Mouse (Mus musculus) cerebral cortex, adult 2 months (tissue): ENCODE data around the gene Kcnh2.

Experiments used
- WGBS: fragments of 180-500 bp; shearing (Covaris S2); methylation state at CpG from one replicate; pipeline ENCODE4 v1.1.7; 2018; 5-methylcytosine and 5-hydroxymethylcytosine counted together

Kcnh2 gene

DNA sequence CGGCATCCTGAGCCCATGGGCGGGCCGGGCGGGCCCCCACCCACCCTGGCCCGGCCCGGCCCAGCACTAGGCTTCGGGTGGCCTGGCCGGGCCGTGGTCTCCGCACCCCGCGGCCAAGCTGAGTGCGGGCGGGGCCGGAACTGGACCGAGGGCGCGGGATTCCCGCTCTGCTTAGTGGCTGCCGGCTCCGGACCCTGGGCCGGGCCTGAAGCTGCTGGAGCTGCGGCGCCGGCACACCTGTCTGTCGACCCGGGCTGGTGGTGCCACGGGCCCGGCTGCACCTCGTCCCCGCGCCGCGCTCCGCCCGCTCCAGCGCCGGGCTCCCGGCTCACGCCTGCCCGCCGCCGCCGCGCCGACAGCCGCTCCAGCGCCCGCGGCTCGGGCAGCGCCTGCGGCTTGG lies at the start of gene Kcnh2:
Kcnh2 (minus strand) TSS at position 327 of the 400 bp plus-strand sequence.
- WGBS: under 1% methylated on average over 53 of the region's 53 CpGs

DNA sequence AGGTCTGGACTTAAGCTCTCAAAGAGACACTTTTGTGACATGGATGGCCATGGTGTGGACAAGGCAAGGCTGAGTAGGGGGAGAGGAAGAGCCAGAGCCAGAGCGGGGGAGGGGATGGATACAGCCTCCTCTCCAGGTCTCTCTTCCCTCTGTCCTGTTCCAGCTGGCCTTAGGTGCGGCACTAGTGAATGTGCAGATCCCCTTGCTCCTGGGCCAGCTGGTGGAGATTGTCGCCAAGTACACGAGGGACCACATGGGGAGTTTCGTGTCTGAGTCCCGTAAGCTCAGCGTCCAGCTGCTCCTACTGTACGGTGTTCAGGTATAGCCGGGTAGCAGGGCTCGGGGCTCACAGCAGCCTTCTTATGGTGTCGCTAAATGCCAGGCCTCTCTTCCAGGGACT lies 49.0 kb upstream of the Kcnh2 start:
- 90% methylated on average over 11 of the region's 11 CpGs for WGBS

DNA sequence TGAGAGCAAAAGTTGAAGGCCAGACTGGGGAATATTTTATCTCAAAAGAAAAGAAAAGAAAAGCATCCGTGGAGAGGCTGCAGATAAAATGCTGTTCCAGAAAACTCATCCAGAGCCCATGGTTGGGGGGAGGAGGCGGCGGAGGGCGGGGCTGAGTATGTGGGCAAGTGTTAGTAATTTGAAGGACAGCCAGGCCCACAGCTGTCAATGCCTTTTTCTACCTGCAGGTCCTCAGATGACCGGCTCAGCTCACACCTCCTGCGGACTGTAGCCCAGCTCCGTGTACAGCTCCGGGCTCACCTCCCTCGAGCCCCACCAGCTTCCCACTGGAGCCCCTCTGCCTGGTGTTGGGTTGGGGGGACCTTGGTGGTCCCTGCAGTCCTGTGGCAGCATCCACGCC lies 48.3 kb upstream of the Kcnh2 start:
- 80% methylated on average over 10 of the region's 10 CpGs for WGBS

DNA sequence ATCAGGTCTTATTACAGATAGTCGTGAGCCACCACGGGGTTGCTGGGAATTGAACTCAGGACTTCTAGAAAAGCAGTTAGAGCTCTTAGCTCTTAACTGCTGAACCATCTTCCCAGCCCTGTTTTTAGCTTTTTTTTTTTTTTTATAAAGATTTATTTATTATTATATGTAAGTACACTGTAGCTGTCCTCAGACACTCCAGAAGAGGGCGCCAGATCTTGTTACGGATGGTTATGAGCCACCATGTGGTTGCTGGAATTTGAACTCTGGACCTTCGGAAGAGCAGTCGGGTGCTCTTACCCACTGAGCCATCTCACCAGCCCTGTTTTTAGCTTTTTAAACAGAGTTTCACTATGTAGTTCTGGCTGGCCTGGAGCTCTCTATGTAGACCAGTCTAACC lies 44.9 kb upstream of the Kcnh2 start:
- WGBS: 90% methylated on average over 6 of the region's 6 CpGs

DNA sequence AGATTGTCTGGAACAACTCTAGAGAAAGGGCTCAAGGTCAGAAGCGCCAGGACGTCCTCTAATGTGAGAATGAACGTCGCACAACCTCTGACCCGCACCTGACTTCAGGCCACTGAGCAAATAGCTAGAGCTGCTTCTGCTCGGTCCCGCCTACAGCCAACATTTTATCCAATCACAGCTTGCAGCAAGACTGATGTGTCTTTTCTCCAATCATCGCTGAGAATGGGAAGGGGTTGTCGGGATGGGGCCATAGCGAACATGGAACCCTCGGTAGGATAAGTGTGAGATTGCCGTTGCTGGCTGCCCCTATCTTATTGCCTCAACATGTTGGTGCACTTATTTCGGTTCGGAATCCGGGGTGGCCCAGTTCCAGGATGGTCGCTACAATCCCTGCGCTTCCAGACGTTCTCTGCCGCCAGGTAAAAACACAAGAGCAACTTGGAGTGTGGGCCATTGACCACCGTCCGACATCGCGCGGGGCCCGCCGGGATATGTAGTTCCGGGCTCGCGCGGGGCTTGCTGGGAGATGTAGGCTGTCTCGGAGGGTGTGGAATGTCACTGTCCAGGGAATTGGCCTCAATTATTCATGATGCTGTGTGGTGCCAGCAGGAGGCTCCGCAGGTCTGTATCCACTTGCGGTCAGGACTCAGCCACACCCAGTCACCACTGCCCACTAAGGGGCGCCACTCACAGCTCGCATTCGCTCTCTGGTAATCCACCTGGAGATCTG lies 42.9 kb upstream of the Kcnh2 start:
- WGBS: under 1% methylated on average over 36 of the region's 36 CpGs

DNA sequence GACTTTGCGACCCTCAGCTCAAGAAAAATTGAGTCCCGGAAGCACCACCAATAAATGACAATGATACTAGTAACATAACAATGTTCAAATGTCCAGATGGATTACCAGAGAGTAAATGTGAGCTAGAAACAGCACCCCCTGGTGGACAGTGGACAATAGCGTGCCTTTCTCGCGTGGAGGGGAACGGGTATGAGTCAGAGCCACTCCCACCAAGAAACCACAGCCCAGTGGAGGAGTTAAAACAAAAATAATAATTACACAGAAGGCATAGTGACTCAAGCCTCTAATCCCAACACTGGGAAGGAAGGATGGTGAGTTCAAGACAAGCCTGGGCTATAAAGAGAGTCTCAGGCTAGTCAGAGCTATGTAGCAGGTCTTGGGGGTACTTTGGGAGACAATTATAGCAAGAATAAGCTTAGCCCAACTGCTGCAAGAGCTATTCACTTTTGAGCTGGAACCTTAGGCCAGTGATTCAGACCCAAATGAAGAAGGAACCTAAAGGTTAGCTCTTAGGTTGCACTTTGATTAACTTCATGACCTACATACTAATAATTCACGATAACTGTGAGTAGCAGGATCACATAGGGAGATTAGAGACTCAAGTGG lies 42.1 kb upstream of the Kcnh2 start, which contains the start of gene Abcb8:
Abcb8 (plus strand) TSS at position 272 of the 606 bp plus-strand sequence.
- 24% methylated on average over 7 of the region's 7 CpGs for WGBS

DNA sequence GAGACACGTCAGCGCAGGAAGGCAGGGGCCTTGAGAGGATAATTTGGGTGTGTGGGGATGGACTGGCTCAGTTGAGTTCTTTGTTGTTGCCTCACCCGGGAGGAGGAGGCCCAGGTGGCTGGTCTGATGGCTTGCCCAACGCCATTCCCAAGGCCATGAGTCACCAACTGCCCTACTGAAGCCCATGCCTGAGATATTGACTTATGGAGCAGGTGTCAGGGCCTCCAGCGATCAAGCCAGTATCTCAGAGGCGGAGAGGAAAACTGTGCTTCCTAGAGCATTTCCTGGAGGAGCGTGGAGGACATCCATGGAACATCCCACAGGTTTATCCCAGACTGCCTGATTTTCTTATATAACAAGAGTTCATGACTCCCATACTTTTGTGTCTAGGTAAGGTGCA lies 41.3 kb upstream of the Kcnh2 start:
- WGBS: 81% methylated on average over 7 of the region's 7 CpGs

DNA sequence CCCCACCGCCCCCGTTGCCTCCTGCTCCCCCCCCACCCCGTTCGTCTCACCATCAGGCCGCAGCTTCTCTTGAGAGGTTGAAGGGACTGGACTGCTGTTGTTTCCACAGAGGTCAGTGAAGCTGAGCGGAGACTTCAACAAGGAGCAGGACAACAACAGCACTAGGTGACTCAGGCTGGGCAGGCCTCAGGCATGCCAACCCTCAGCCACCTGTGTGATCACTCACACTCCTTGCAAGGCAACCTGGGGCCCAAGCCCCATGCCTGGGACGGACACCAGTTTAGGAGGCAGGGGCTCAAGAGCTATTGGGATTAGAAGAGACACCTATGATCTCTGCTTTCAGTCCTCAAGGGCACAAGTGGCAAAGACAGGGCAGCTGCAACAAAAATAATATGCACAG lies 40.5 kb upstream of the Kcnh2 start, which contains the start of gene Atg9b:
Atg9b (minus strand) TSS at position 280 of the 400 bp plus-strand sequence.
- 90% methylated on average over 7 of the region's 7 CpGs for WGBS

DNA sequence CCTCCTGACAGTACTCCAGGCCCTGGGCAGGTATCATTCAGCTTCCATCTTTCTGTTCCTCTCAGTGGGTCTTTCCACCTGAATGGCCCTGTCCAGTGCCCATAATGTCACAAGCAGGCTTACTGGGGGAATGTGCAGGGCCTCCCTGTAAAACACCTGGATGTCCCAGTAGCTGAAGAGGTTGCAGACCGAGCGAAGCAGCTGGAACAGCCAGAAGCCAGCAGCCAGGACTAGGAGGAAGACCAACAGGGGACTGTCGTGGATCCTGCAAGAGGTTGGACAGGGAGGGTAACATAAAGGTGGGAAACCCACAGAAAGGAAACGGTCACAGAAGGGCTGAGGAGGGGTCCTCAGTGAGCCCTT lies 38.2 kb upstream of the Kcnh2 start:
- 93% methylated on average over 4 of the region's 4 CpGs for WGBS

DNA sequence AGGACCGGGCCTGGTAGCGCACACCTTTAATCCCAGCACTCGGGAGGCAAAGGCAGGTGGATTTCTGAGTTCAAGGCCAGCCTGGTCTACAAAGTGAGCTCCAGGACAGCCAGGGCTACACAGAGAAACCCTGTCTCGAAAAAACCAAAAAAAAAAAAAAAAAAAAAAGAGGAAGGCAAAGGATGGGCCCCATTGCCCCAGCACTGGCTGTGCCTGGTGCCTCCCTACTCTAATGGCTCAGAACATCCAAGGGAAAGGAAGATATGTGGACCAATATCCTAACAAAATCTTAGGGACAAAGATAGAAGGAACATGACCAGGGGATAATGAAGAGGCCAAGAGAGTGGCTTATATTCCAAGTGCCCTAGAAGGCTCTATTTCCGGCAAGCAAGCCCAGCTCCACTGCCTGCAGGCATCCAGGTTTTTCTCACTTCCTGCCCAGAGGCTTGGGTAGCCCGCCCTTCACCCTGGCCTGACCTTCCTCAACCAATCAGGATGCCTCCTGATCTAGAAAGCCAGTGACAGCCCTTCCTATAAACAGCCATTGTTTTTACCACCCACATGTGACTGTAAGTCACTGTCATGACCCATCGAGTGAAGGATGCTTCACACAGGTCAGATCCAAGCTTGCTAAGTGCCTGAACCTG lies 37.7 kb upstream of the Kcnh2 start:
- 74% methylated on average over 7 of the region's 7 CpGs for WGBS

DNA sequence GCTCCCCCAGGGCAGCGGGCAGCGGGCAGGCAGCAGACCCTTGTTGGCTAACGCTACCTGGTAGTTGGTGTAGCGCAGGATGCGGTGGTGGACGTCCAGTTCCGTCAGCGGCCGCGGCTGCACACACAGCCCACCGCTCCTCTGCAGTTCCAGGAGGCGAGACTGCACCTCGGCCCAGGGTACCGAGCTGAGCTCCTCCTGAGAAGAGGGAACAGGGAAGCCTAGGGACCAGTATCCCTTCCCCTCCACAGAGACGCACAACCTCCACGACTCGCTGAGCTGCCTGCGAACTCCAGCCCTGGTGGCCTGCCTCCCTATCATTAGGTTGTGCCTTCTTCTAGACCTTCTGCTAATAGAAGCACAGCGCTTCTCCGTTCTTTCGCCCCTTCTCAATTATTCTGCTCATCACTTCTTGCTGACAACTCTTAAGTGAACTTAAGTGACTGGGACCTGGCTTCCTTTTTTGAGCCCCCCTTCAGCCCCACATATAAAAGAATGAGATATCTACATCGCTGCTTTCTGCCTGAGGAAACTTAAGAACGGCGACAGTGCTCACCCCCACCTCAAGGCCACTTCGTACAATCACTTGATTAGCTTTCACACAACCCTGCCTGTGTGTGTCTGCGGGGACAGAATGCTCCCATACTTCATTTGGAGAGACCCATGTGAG lies 37.0 kb upstream of the Kcnh2 start:
- WGBS: 35% methylated on average over 26 of the region's 26 CpGs

DNA sequence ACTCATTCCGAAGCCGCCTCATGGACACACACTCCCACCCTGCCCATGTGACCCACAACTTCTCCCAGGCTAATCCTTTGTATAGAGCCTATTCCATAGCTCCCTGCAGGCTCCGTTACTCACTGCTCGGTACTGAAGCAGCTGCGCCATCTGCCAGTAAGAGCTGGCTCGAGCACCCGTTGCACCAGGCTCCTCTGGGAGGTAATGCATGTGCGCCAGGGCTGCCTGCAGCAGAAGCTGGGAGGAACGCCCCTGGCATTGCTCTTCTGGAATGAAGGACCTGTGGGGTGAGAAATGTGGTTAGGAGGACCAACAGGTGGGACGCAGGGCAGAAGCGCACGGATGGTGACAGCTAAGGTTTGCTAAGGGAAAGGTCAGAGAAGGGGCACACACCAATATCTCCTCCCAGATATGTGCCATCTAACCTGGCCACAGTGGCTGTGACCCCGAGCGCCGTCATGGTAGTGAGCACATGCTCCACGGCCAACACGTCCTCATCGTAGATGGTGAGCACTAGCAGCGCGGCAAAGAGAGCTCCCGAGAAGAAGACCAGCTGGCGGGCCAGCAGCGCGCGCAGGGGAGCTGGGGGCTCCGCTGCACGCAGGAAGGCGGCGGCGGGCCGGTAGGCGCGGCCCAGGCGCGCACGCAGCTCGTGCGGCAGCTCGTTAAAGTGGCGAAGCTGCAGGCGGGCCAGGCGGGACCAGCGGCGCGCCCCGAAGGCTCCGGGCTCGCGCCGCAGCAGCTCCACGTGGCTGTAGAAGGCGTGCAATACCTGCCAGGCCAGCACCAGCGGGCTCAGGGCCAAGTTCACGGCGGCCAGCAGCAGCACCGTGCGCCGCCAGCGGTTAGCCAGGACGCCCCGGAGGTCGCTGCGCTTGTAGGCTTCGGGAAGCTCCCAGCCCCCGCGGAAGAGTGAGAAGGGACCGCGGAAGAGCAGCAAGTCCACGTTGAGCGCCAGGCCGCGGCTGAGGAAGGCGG lies 36.1 kb upstream of the Kcnh2 start:
- 1% methylated on average over 73 of the region's 73 CpGs for WGBS

DNA sequence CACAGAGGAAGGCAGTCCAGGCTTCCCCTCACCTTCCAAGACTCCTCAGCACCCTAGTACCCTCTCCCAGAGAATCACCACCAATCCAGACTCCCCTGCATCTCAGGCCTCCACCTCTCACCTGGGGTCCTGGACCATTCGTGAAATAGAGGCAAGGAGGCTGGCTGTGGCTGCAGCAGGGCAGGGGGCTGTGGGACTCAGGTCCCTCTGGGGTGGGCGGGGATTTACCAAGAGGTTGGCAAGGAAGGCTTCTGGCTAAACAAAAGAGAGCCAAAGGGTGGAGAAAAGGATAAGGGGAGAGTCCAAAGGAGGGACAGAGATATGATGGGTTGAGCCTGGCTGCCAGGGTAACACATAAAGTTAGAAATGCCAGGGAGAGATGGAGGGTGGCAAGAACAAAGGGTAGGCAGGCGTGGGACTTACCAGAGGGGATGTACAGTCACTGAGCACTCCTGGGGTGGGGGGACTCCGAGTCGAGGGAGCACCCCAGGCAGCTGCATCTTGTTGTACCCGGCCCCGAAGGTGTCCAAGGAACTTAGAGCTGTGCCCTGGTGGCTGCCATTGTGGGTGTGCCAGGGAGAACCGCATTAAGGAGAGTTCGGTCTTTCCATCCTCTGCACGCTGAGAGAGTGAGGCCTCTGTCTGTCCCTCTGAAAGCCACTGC lies 34.6 kb upstream of the Kcnh2 start:
- 81% methylated on average over 10 of the region's 10 CpGs for WGBS

DNA sequence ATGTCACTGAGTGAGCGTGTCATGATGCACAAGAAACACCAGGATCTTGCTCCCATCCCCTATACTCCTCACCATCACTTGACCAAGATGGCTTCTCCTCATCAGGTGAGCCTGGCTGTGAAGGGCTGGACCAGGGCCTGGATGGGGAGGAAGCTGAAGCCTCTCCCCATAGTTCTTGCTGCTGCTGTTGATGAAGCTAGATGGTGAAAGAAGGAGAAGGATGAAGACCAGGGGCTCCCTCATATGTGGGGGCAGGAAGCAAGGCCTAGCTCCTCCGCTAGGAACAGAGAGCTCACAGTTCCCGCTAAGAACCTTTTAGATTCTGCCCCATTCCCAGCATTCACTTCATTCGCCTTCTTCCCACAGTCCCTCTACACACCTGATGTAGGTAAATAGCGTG lies 34.0 kb upstream of the Kcnh2 start:
- 96% methylated on average over 5 of the region's 5 CpGs for WGBS

DNA sequence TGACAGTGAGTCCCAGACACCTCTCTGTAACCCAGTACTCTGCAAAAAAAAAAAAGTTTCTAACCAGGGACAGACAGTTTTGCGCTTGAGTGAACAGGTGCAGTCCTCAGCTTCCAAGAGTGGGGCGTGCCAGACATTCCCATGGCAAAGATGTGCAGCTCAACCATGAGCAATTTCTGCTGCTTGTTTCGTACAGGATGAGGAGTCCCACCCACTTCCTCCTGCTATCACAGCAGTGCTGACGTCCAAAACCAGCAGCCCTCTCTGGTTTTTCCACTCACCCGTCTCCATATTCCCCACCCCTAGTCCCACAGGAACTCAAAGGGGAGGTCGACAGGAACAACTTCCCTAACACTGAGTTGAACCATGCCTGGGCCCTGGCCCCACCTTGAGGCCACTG lies 33.0 kb upstream of the Kcnh2 start:
- 26% methylated on average over 6 of the region's 6 CpGs for WGBS

DNA sequence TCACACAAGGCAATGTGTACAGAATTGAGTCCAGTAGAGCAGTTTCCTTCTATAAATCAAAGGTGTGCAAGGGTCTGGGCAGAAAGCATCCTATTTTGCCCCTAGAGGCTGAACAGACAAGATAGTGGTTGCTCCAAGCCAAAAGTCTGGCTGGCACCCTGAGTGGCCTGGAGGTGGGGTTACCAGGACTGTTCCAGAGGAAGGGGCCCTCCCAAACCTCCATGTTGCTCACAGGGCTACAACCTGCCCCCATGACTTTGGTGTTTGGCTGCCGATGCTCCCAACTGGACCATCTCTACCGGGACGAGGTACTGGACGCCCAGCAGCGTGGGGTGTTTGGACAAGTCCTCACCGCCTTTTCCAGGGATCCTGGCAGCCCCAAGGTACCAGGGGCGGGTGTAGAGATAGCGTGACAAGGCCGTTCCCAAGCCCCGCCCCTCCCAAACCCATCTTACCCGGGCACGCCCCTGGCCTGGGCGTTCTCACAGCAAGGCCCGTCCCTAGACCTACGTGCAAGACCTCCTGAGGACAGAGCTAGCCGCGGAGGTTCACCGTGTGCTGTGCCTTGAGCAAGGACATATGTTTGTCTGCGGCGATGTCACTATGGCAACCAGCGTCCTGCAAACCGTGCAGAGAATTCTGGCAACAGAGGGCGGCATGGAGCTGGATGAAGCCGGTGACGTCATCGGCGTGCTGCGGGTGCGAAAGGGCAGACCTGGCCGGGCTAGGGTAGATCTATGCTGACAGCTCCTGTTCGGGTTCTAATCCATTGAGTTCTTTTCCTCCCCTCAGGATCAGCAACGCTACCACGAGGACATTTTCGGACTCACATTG lies 31.8 kb upstream of the Kcnh2 start:
- WGBS: 2% methylated on average over 34 of the region's 34 CpGs

DNA sequence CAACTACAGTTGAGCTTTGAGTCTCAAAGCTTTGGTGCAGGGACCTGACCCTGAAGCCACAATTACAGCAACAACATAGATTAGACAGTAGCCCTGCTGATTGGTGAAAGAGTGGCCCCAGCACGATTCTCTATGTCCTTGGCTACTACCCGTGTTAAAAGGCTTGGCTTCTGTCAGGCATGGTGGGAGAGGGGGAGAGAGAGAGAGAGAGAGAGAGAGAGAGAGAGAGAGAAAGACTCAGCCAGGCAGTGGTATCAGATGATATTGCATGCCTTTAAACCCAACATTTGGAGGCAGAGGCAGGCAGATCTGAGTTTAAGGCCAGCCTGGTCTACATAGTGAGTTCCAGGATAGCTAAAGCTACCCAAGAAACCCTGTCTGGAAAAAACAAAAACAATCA lies 30.6 kb upstream of the Kcnh2 start:
- 84% methylated on average over 2 of the region's 2 CpGs for WGBS

DNA sequence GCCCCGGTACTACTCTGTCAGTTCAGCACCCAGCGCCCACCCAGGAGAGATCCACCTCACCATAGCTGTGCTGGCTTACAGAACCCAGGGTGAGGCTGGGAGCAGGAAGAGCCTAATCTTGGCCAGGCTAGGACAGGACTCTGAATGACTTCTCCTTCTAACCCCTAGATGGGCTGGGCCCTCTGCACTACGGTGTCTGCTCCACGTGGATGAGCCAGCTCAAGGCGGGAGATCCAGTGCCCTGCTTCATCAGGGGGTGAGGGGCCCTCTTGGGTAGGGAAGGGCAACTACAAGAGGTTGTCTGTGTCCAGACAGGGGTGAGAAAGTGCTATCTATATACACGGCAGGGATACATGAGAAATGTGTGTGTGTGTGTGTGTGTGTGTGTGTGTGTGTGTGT lies 30.1 kb upstream of the Kcnh2 start:
- 82% methylated on average over 6 of the region's 6 CpGs for WGBS

DNA sequence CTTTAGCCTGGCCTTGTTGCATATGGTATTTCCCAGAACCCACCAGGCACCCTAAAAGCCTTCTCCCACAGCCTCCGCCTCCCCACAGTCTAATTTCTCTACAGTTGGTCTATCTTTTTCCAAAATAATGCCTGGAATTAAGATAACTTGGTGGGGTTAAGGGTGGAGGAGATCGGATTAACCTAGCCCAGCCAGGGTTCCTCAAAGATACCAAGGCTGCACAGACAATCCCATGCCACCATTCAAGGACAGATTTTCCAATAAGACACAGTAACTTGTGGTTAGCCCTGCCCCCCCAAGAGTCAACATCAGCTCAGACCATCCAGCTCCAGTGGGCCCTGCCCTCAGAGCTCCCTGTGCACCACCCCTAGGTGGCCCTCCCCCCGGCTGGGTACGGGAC lies 29.1 kb upstream of the Kcnh2 start:
- WGBS: 93% methylated on average over 4 of the region's 4 CpGs

DNA sequence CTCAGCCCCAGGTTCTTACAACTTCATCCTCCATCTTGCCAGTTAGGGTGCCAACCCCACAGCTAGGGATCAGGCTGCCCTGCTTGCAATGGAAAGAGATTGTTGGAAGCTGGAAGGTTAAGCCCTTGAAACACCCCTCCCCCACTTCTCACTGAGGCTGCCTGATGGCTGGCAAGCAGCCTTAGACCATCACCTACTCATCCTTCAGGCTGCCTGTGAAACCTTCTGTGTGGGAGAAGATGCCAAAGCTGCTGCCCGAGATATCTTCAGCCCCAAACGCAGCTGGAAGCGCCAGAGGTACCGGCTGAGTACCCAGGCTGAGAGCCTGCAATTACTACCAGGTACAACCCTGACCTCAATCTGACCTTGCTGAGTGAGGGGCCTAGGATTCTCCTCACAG lies 28.1 kb upstream of the Kcnh2 start:
- WGBS: 59% methylated on average over 4 of the region's 4 CpGs
